Mouse (Mus musculus) neural tube, embryonic 13.5 days (tissue): ENCODE data around the gene Rpl37a. TPM values are rescaled to one million over a fixed set of nuclear protein-coding genes. Genes with fewer than 3 reads are reported as not detected.

Experiments
- ATAC-seq: fragments of 200-750 bp; cut with Nextera tagmentation; 2 replicates; pipeline ENCODE4 v1.8.0; 2017; ENCODE audit warnings: low read depth, mild to moderate bottlenecking, moderate TSS enrichment, moderate library complexity
- H3K27ac ChIP-seq: fragments of 300-500 bp; sonication (generic); replicated peaks from 2 replicates; pipeline ENCODE4 v1.5.1; 2015; ENCODE audit warnings: moderate library complexity, mild to moderate bottlenecking, inconsistent platforms
- H3K27me3 ChIP-seq: fragments of 300-500 bp; sonication (generic); 2 replicates; pipeline ENCODE4 v1.6.1; 2015; ENCODE audit warnings: mild to moderate bottlenecking, inconsistent platforms
- H3K36me3 ChIP-seq: fragments of 300-500 bp; sonication (generic); 2 replicates; pipeline ENCODE4 v1.6.1; 2015; ENCODE audit warnings: mild to moderate bottlenecking, inconsistent platforms
- H3K4me1 ChIP-seq: fragments of 300-500 bp; sonication (generic); replicated peaks from 2 replicates; pipeline ENCODE4 v1.6.1; 2015; ENCODE audit warnings: inconsistent platforms
- H3K4me2 ChIP-seq: fragments of 300-500 bp; sonication (generic); 2 replicates; pipeline ENCODE4 v1.6.1; 2015; ENCODE audit warnings: inconsistent platforms, mild to moderate bottlenecking, moderate library complexity
- H3K4me3 ChIP-seq: fragments of 300-500 bp; sonication (generic); 2 replicates; pipeline ENCODE4 v1.5.1; 2015; ENCODE audit warnings: mild to moderate bottlenecking, inconsistent platforms
- H3K9ac ChIP-seq: fragments of 300-500 bp; sonication (generic); 2 replicates; pipeline ENCODE4 v1.6.1; 2015; ENCODE audit warnings: moderate library complexity, mild to moderate bottlenecking, inconsistent platforms
- H3K9me3 ChIP-seq: fragments of 300-500 bp; sonication (generic); 2 replicates; pipeline ENCODE4 v1.6.1; 2016; ENCODE audit warnings: inconsistent platforms
- WGBS: fragments of 180-500 bp; shearing (Covaris S2); methylation state at CpG from one replicate; pipeline ENCODE4 v1.1.7; 2015; 5-methylcytosine and 5-hydroxymethylcytosine counted together
- polyA plus RNA-seq: library from polyadenylated mRNA; unstranded; fragments of >200 nt; fragmentation: Nextera tagmentation; extraction: Ambion mirVana; gene quantifications from 2 replicates; pipeline ENCODE4 v1.2.1, GENCODE M21; 2015

Rpl37a gene
- polyA plus RNA-seq, 1 experiment from 2014 or later = 1,146 TPM

DNA sequence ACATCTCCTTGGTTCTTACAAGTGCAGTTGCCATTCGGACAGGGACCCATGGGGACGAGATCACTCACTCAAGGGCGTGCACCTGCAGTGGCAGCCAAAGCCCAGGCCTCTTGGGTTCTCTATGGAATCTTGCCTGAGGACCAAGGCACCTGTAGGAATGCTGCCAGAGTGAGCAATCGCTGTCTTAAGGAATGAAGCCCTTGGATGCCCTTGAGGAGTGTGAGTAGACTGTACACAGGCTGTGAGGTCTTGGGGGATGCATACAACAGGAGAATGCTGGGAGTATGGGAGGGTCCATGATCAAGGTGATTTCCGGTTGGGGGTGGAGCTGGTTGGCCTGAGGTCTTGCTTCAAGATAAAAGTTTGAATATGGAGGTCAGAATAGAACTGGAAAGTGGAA lies 30.3 kb downstream of the Rpl37a start:
- H3K27me3 ChIP-seq = no peaks in the 10 kb centered on the region
- ATAC-seq = no peak
- WGBS = 91% methylated on average over 5 of the region's 5 CpGs

DNA sequence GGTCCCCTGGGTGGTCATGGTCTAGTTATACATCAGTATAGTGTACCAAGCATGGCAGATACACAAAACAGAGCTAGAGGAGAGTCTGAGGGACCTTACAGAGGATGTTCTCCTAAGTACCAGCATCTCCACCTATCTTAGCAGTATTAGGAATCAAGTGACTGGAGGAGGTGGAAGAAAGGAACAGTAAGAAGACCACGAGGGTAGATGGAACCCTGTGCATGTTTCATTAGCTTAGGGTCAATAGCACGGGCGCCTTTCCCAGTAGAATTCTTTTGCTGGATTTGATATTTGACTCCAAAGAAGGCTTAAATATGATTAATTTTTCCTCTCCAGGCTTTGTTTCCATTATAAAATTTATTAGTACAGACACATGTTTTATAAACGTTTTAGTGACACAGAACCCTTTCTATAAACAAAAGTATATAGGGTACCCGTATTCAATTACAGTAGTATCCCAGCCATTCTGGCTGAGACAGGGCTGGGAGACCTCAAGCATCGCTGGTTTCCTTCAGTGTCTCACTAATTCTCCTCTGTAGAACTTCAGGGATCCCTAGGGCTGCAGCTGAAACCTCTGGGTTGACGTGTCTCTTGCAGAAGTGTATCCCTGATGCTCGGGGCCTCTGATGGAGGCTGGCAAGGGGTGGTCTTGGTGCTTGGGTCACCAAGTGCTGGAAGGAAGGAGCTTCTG lies 33.9 kb downstream of the Rpl37a start:
- Histone ChIP-seq H3K9ac (no peak overlapping the region), H3K9me3 (no peaks in the 10 kb centered on the region), H3K27me3 (no peaks in the 10 kb centered on the region), H3K36me3 (no peaks in the 10 kb centered on the region), H3K4me3 (no peak overlapping the region), H3K4me1 (0 out of 2 replicates have a peak, but pooled peaks cover 1% of the 10 kb centered on the region), H3K4me2 (no peak overlapping the region), H3K27ac (no peak overlapping the region)
- WGBS = 83% methylated on average over 8 of the region's 8 CpGs
- no peak for ATAC-seq

More for the DNA sequence above, 30.3 kb downstream of the Rpl37a start:
- H3K27ac ChIP-seq = no peak overlapping the region
- H3K9me3 ChIP-seq = no peaks in the 10 kb centered on the region
- no peak overlapping the region for H3K4me3 ChIP-seq
- no peaks in the 10 kb centered on the region for H3K36me3 ChIP-seq
- no peak overlapping the region for H3K4me2 ChIP-seq
- H3K4me1 ChIP-seq = peaks cover 21% of the 10 kb centered on the region
- H3K9ac ChIP-seq = no peak overlapping the region

DNA sequence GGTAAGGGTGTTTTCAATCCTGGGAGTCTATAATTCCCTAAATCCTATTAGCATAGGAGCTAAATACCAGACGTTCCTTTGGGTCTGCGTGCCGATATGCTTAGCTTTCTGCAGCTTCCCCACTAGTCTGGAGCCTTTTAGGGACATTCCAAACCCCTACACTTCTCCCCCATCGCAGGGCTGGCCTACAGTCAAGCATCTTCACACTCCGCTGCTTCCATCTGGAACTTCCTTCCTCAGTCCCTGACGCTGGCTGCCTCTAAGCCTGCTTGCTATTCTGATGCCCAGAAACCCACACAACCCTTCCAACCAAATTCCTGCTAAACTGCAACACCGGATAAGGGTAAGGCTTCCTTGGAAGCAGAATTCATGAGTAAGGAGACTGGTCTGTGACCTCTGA lies 35.3 kb downstream of the Rpl37a start:
- no peaks in the 10 kb centered on the region for H3K36me3 ChIP-seq
- no peaks in the 10 kb centered on the region for H3K4me1 ChIP-seq
- no peak overlapping the region for H3K4me2 ChIP-seq
- ATAC-seq = no peak
- H3K27me3 ChIP-seq = no peaks in the 10 kb centered on the region
- WGBS = 82% methylated on average over 7 of the region's 7 CpGs
- H3K27ac ChIP-seq = no peak overlapping the region
- no peak overlapping the region for H3K9ac ChIP-seq
- H3K9me3 ChIP-seq = no peaks in the 10 kb centered on the region
- H3K4me3 ChIP-seq = no peak overlapping the region

DNA sequence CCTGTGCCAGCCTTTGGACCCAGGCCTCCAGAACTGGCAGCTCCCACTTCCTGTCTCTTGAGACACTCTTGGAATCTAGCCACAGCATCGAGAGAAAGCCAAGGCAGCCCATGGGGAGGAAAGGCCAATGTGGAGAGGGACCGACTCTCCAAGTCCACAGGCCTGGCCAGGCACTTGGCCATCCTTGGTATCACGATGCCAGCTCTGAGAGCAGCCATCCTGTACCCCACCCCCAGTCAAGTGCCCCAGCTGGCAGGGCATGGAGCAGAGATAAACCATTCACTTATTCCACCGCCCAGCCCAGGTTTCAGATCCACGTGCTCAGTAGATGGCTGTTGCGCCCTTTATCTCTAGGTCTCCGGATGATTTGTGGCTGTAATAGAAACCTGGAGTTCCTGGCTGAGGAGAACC lies 40.3 kb downstream of the Rpl37a start:
- Histone ChIP-seq H3K9ac (no peak overlapping the region), H3K4me3 (no peak overlapping the region), H3K9me3 (no peaks in the 10 kb centered on the region), H3K36me3 (no peaks in the 10 kb centered on the region), H3K4me1 (0 out of 2 replicates have a peak, but pooled peaks cover 7% of the 10 kb centered on the region), H3K4me2 (no peak overlapping the region), H3K27ac (no peak overlapping the region), H3K27me3 (no peaks in the 10 kb centered on the region)
- 80% methylated on average over 7 of the region's 7 CpGs for WGBS
- ATAC-seq = no peak

DNA sequence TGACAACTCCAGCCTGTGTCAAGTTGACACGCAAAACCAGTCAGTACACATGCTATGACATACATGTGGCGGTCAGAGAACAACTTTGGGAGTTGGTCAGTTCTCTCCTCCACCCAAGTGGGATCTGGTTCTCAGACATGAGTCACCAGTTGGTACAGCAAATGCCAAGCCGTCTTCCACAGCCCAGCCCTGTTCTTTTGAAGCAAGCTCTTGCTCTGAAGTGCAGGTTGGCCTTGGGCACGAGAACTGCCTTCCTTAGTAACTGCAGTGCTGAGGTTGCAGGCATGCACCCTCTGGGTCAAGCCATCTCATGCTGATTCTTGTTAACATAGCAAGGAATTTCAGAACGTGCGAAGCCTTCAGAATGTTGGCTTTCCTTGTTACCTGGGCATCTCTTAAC lies 42.1 kb downstream of the Rpl37a start:
- 0 out of 2 replicates have a peak, but pooled peaks cover 7% of the 10 kb centered on the region for H3K4me1 ChIP-seq
- 89% methylated on average over 6 of the region's 6 CpGs for WGBS
- no peaks in the 10 kb centered on the region for H3K9me3 ChIP-seq
- no peak overlapping the region for H3K27ac ChIP-seq
- no peaks in the 10 kb centered on the region for H3K27me3 ChIP-seq
- H3K4me2 ChIP-seq = no peak overlapping the region
- H3K36me3 ChIP-seq = no peaks in the 10 kb centered on the region
- H3K9ac ChIP-seq = no peak overlapping the region
- ATAC-seq = no peak
- no peak overlapping the region for H3K4me3 ChIP-seq

DNA sequence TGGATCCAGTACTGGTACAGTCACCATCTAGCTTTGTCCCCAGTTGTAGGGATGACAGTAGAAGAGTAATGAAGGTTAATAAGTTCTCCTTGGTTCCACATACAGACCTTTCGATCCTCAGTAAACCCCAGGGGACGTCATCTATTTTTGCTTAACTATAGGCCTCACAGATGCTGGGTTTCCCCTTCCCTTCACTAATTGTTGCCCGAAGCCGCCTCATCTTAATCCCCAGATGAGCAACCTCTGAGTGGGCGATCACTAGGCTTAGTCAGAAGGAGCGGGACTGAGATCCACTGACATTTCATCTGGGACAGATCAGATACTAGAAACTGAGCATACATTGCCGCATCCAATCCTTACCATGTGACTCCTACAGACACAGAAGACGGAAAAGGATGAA lies 44.1 kb downstream of the Rpl37a start:
- Histone ChIP-seq H3K9me3 (no peaks in the 10 kb centered on the region), H3K27me3 (no peaks in the 10 kb centered on the region), H3K36me3 (no peaks in the 10 kb centered on the region), H3K4me1 (0 out of 2 replicates have a peak, but pooled peaks cover 7% of the 10 kb centered on the region), H3K27ac (no peak overlapping the region), H3K9ac (no peak overlapping the region), H3K4me3 (no peak overlapping the region), H3K4me2 (no peak overlapping the region)
- no peak for ATAC-seq
- WGBS = 63% methylated on average over 8 of the region's 8 CpGs

DNA sequence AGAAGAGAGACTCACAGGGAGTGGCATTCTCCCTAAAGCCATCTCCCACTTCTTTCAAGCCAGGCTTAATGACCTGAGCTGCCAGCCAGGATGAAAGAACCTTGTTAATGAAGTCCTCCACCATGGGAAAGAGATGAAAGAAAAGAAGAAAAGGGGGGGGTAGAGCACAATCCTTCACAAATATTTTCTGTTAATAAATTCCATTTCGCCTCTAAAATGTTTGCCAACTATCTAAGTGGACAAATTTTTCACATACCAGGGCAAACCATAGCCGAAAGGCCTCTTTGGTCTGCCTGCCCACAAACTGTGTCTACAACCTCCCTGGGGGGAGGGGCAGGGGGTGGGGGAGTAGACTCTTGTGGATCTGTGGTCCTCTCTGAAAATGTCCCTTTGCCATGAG lies 44.7 kb downstream of the Rpl37a start:
- whole genome bisulfite sequencing = 72% methylated on average over 2 of the region's 2 CpGs
- Histone ChIP-seq H3K27ac (no peak overlapping the region), H3K4me3 (no peak overlapping the region)

DNA sequence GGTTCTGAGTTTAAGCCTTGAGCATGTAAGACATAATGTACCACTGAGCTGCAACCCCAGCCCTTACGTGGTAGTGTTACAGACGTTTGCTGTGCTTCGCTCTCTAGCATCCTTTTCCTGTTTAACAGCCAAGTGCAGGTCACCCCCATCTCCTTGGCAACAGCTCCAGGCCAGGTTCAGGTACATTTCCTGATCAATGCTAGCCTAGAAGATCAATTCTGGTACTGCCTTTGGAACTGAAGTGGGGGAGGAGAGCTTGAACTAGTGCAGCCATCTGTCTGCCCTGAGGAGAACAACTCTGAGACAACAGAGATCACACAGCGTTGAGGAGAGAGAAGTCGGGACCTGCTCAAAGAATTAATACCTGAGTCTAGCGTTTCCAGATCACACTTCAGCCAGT lies 48.7 kb downstream of the Rpl37a start:
- Histone ChIP-seq H3K4me1 (0 out of 2 replicates have a peak, but pooled peaks cover 7% of the 10 kb centered on the region), H3K27ac (no peak overlapping the region), H3K9me3 (no peaks in the 10 kb centered on the region), H3K36me3 (no peaks in the 10 kb centered on the region), H3K4me2 (no peak overlapping the region), H3K9ac (no peak overlapping the region), H3K4me3 (no peak overlapping the region), H3K27me3 (no peaks in the 10 kb centered on the region)
- ATAC-seq = no peak
- 88% methylated on average over 6 of the region's 6 CpGs for WGBS

More for the DNA sequence above, 44.7 kb downstream of the Rpl37a start:
- no peak for ATAC-seq
- Histone ChIP-seq H3K4me1 (0 out of 2 replicates have a peak, but pooled peaks cover 7% of the 10 kb centered on the region), H3K36me3 (no peaks in the 10 kb centered on the region), H3K9ac (no peak overlapping the region), H3K4me2 (no peak overlapping the region), H3K27me3 (no peaks in the 10 kb centered on the region), H3K9me3 (no peaks in the 10 kb centered on the region)

Other genes with a start within 250 kb of the Rpl37a start
- gene March4, start 174.4 kb upstream of the Rpl37a start, polyA plus RNA-seq = 7.2 and 7.8 TPM in 2 replicates
- 23.1 and 24.0 TPM in 2 replicates for gene Smarcal1, start 128.0 kb upstream of the Rpl37a start, polyA plus RNA-seq
- gene Ankar, start 10.7 kb upstream of the Rpl37a start, polyA plus RNA-seq = not detected in 2 replicates
- 337 and 391 TPM in 2 replicates for gene Igfbp2, start 113.2 kb downstream of the Rpl37a start, polyA plus RNA-seq
- 158 and 172 TPM in 2 replicates for gene Igfbp5, start 163.6 kb downstream of the Rpl37a start, polyA plus RNA-seq